Mouse (Mus musculus) embryo, embryonic 11.5 days (tissue): ENCODE data around the gene Cerk.
"Not testable (repeated sequence)": the region's sequence is repeated elsewhere in the genome, so short reads cannot be mapped to it uniquely, and the experiment has no call there.

Source experiments
- DNase-seq: peaks from one replicate; pipeline ENCODE4 v3.0.0-alpha.2; 2012; ENCODE audit warnings: low read depth, low spot score

The Cerk gene

DNA sequence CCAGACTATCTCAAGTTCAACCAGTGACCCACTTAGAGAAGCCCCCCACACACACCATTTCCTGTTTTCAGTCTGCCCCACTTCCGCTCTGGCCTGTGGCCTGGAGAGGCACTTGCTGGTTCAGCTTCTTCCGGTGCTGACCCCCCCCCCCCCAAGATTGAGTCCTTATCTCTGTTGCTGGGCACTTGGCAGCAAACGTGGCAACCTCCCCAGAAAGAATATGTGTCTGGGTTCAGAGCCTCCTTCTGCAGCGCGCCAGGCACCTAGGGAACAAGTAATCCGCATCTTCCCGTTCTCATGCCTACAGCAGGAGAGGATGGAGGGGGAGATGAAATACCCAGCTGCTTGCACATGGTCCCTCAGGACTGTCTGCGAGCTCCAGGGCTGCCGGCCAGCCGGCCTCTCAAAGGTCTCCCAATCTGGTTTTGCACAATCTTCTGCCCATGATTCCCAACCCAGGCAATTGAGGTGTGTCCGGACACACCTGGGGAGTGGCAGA is 4.0 kb downstream of the Cerk start:
- no peak for DNase-seq

- not testable (repeated sequence) for DNase-seq
Measured at GRCm38 (mm10) chr15:86181321-86181720, 4.6 kb downstream of the Cerk start.

DNA sequence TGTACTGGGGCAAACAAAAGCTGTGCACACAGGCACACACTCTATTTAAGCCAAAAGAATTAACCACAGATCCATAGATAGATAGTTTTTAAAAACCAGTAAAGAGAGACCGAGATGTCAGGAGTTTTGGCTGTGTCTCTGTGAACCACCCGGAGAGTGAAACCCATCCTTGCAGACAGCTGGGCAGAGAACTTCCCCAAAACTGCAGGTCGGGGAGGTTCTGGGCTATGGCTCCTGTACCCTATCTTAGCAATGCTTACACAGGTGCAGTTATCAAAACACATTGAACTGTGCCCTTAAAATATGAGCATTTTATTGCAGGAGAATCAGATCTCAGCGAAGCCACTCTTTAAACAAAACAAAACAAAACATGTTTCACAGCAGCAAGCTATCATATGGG is 5.5 kb downstream of the Cerk start:
- DNase-seq = no peak

- DNase-seq = no peak
Measured at GRCm38 (mm10) chr15:86178594-86178993, 7.3 kb downstream of the Cerk start.

DNA sequence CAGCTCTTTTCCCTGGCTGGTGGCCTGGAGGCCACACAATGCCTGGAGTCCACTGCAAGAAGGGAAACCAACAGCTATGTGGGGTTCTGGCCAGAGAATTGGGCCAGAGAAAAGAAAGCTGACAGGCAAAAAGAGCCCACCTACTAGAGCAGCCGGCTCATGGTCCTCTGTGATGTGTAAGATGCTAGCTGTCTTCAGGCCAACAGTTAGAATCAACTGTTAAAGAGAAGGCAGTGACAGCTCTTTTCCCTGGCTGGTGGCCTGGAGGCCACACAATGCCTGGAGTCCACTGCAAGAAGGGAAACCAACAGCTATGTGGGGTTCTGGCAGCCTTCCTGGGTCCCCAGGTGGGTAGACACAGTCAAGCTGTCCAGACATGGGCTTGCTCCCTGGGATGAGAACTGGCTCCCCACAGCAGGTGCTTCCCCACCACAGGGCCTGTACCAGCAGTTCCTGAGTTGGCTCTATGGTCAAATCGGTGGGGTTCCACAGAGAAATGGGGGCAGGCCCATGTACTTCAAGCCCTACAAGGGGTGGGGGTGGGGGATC is 8.2 kb downstream of the Cerk start:
- not testable (repeated sequence) for DNase-seq

GRCm38 (mm10) chr15:86176771-86177702 is 8.9 kb downstream of the Cerk start:
- DNase-seq = no peak

DNA sequence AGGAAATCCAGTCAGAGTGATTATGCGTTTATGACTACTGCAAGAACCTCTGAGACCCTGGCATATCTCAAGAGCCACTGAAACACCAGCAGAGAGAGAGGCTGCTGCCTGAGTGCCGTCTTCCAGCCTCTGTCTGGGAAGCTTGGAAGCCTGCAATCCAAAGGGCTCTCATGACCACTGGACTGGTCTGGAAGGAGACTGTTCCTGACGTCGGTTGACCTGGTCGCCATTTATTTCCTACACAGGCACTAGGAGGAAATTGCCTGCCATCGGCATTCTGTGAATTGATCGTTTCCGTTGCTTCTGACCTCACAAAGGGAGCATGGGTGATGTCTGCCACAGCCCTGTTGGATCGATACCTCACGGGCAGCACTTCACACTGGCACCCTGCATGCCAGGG is 9.8 kb downstream of the Cerk start:
- DNase-seq = no peak

DNA sequence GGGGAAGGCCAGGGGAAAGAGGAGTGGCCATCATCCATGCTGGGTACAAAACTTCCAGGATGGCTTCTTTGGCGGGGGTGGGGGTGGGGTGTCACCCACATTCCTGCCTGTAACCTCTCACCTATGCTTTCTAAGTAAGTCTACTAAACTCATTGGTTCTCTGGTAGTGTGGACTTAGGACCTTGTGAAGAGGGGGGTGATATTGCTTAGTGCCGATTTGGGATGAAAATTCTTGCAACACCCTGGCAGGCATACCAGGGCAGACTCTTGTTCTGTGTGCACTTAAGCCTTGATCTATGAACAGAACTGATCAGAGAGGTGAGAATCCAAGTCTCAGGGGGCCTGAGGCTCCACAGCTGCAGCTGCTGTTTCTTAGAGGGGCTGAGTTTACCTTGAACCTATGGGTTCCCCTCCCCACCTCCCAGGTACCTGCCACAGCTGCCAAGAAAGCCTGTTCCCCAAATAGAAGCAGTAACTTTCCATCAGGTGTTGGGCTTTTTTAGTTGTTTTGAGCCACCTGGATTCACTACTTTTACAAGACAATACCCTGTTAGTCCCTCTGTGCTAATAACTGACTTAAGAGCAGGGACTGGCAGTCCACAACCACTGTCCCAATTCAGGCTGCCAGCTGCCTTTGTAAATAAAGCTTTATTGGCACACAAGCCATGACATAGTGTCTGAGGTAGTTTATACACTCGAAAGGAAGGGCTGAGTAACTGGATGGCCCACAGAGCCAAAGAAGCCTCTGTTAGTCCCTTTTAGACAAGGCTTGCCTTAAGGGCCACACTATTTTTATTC is 10.5 kb downstream of the Cerk start:
- DNase-seq = no peak

DNA sequence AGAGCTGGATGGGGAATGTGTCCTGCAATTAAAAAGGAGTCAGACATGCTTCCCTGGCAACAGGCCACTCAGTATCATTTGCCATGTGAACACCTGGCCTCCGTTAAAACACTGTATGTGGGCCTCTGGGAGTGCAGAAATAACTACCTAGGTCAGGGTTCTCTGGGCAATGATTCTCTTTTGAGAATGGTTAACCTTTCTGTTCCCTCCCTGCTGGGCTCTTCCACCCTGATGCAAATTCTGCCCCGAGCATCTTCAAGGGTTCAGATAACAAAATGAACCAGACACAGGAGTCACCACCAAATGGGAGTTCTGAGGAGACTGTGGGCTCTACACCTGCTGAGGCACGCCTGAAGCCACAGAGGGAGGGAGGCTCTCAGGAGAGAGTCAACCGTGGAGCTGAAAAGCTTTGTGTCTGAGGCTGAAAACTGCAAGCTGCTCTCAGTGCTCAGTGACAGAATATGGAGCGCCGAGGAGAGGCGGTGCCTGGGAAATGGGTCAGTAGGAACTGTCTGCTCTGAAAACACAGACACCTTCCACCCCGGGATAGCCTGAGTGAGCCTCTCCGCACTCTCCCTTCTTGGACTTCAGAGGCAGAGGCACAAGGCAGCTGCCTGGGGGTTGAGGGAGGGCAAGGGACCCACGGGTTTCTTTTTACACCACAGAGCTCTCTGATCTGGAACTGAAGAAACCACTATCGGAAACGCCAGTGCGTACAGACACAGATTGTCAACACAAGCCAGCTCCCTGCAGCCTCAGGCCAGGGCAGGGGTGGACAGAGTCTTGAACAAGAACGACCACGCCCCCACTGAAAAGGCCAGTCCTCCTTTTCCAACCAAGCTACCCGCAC is 12.6 kb downstream of the Cerk start:
- DNase-seq = no peak

- no peak for DNase-seq
Measured at GRCm38 (mm10) chr15:86172526-86172925, 13.4 kb downstream of the Cerk start.

- no peak for DNase-seq
Measured at GRCm38 (mm10) chr15:86172124-86172523, 13.8 kb downstream of the Cerk start.

DNA sequence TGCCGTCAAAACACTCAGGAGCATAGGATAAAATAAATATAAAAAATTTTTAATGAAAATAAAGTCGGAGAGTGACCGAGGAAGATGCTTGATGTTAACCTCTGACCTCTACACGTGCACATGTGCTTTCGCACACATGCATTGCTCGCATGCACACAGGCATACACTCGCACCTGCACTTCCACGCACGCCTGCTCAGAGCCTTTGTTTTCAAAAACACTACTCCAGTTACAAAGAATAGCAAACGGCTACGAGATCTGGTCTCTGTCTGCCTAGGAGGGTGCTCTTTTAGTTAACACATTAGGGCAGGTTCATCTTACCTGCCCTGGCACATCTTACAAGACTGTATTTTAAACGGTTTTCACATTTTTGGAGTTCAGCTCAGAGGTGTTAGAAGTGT is 14.6 kb downstream of the Cerk start:
- DNase-seq = no peak

DNA sequence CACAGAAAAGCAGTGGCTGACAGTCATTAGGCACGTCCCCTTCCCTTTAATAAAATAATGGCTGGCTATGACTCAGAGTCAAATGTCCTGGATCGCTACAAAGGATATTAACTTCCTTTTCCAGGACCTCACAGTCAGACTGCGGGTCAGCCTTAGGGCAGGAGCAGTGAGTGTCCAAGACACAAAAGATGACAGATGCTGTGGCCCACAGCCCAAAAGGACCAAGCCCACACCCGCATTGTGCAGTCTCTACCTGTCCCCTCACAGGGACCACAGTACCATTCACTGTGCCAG is 16.2 kb downstream of the Cerk start:
- DNase-seq = no peak

DNA sequence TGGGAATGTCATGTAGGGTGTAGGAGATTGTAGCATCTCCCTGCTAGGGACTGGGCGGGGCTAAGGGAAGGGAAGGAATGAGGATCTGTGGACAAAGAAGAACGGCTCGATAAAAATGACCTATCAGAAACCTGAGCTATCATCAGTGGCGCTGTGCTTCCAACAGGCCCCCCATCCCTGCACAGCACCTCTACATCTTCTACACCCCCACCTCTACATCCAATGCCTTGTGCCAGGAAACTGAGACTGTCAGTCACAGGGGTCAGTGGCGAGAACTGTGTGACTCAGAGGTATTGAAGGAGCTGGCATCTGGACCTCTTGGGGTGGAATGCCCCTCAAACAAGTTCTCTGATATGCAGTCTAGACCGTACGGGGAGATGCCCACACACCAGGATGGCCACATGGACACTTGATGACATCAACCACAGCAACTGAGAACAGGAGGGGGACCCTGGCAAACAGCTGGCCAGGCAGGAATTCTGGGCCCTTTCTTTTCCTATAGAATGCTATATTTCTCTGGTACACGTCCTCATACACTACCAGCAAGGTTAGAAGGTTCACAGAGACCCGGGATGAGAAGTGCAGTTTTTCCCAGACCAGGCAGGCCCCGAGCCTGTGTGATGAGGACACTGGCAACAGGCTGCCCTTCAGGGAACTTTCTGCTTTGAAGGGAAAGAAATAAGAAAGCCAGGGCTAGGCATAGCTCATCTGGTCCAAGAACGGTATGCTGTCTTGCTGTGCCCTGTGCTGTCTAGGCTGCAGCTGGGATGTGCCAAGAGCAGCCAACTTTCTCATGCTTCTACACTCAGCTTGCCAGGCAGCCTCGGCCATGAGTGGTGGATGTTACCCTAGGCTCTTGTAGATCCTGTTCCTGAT is 16.8 kb downstream of the Cerk start:
- no peak for DNase-seq

GRCm38 (mm10) chr15:86168505-86168867 is 17.5 kb downstream of the Cerk start:
- no peak for DNase-seq

GRCm38 (mm10) chr15:86167787-86168504 is 18.0 kb downstream of the Cerk start:
- DNase-seq = no peak

DNA sequence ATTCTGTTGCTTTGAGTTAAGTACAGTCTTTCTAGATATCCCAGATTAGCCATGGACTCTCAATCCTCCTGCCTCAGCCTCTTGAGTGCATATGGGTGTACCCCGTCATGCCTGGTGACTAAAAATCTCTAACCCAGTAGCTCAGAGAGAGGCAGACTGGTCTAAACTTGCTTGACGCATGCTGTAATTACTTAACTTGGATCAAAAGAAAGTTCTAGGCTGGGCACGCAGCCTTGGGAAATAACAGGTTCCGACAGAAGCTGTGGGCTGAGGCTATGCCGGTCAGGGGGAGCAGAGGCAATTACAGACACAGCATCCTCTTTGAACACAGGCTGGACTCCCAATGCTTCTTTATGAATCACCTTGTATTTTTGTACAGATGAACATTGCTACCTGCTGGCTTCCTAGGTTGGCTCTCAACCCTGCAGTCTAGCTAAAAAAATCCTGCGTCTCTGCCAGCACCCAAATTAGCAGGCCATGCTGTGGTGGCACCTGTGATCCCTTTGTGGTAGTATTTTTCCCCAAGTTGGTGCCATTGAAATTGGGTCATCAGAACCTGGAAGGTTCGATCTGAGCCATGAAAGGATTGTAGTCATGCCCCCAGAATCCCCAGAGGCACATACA is 18.8 kb downstream of the Cerk start:
- DNase-seq = no peak

GRCm38 (mm10) chr15:86165811-86166590 is 19.9 kb downstream of the Cerk start:
- no peak for DNase-seq
